Mouse (Mus musculus): ENCODE measurements at regions not wholly inside any gene's neighbourhood (a gene's known extent, or its start where the extent isn't known, plus 50 kb on each side); places are given as distances from the start of the nearest gene placed in this dataset.

DNA sequence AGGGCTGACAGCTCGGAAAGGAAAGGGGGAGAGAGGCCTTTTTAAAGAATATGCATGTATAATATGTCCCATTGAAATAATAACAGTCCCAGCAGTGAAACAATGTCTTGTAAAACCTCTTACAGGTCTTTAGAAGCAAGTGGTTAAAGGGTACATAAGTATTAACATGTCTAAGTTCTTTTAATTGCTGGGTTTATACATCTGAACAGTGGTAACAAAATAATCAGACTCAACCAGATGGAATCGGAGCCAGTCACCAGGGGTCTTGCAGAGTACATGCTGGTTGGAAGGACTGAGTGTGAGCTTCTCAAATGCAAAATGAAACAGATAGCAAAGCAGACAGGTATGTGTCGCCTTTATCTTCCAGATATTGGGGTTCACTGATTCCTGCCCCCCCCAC lies 317.3 kb downstream of the Nsun3 start:
- Histone ChIP-seq H3K4me3 (ENCODE audit: control insufficient read depth in 1 of 2, insufficient read depth in 1 of 2, low read depth in 2 of 2, low read length in 2 of 2) (no peak overlapping the region), H3K4me1 (ENCODE audit: control insufficient read depth in 1 of 2, insufficient read depth in 2 of 2, low read length in 2 of 2) (no peaks in the 10 kb centered on the region), H3K79me2 (ENCODE audit: control insufficient read depth, insufficient read depth, low read length, poor library complexity) (no peaks in the 10 kb centered on the region), H3K9me3 (replicated peaks; ENCODE audit: insufficient read depth, low read length) (no peaks in the 10 kb centered on the region), H3K9ac (ENCODE audit: control insufficient read depth, low read depth, low read length, poor library complexity, severe bottlenecking) (no peak overlapping the region), H3K27ac (ENCODE audit: control insufficient read depth, low read depth, low read length) (no peak overlapping the region), H3K36me3 (ENCODE audit: control insufficient read depth in 1 of 2, insufficient read depth in 2 of 2, low read length in 2 of 2) (no peaks in the 10 kb centered on the region), H3K27me3 (ENCODE audit: control insufficient read depth in 1 of 2, insufficient read depth in 2 of 2, low read length in 2 of 2) (no peaks in the 10 kb centered on the region)
- no peak for DNase-seq (ENCODE audit: low read depth, low spot score)
- TF ChIP-seq ZNF384 (IDR thresholded peaks at IDR 0.05; ENCODE audit: low read depth, low read length) = no peak
- TF ChIP-seq RCOR1 (IDR thresholded peaks at IDR 0.05; ENCODE audit: low read depth, low read length) = no peak
- no peak for TF ChIP-seq KAT2A (conservative IDR thresholded peaks at IDR 0.05; ENCODE audit: low read depth, low read length)
- no peak for TF ChIP-seq CHD1 (IDR thresholded peaks at IDR 0.05; ENCODE audit: low read depth, low read length)
- TF ChIP-seq MAFK (IDR thresholded peaks at IDR 0.05; ENCODE audit: borderline replicate concordance, low read depth, low read length) = no peak
- TF ChIP-seq MYC (IDR thresholded peaks at IDR 0.05; ENCODE audit: low read depth, low read length) = no peak
- no peak for TF ChIP-seq MYB (IDR thresholded peaks at IDR 0.05; ENCODE audit: low read depth, low read length)
- TF ChIP-seq GATA1 (IDR thresholded peaks at IDR 0.05; ENCODE audit: low read depth, low read length) = no peak
- no peak for TF ChIP-seq TBP (IDR thresholded peaks at IDR 0.05; ENCODE audit: low read depth, low read length)
- no peak for TF ChIP-seq JUND (IDR thresholded peaks at IDR 0.05; ENCODE audit: low read depth, low read length)
- no peak for TF ChIP-seq NELFE (IDR thresholded peaks at IDR 0.05; ENCODE audit: low read depth, low read length)

DNA sequence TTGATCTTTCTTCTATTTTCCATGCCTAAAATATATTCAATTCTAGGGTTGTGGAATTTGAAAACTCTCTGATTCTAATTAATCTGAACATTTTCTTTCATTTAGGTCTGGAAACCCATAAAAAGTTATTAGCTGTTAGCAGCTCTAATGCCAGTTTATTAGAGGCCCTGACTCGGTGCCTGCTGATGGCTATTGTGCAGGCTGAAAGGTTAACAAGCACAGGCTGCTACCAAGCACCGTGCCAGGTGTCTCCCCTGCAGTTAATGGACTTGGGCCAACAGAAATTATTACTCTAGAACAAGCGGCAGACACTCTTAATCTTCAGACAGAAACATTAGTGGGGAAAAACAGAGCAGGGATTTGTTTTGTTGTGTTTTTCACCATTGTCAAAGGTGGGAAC lies 317.8 kb downstream of the Nsun3 start:
- Histone ChIP-seq H3K4me1 (ENCODE audit: control insufficient read depth in 1 of 2, insufficient read depth in 2 of 2, low read length in 2 of 2) (no peaks in the 10 kb centered on the region), H3K9me3 (replicated peaks; ENCODE audit: insufficient read depth, low read length) (no peaks in the 10 kb centered on the region), H3K9ac (ENCODE audit: control insufficient read depth, low read depth, low read length, poor library complexity, severe bottlenecking) (no peak overlapping the region), H3K27me3 (ENCODE audit: control insufficient read depth in 1 of 2, insufficient read depth in 2 of 2, low read length in 2 of 2) (no peaks in the 10 kb centered on the region), H3K4me3 (ENCODE audit: control insufficient read depth in 1 of 2, insufficient read depth in 1 of 2, low read depth in 2 of 2, low read length in 2 of 2) (no peak overlapping the region), H3K27ac (ENCODE audit: control insufficient read depth, low read depth, low read length) (no peak overlapping the region), H3K36me3 (ENCODE audit: control insufficient read depth in 1 of 2, insufficient read depth in 2 of 2, low read length in 2 of 2) (no peaks in the 10 kb centered on the region), H3K79me2 (ENCODE audit: control insufficient read depth, insufficient read depth, low read length, poor library complexity) (no peaks in the 10 kb centered on the region)
- DNase-seq (ENCODE audit: low read depth, low spot score) = no peak
- TF ChIP-seq MYB (IDR thresholded peaks at IDR 0.05; ENCODE audit: low read depth, low read length) = no peak
- TF ChIP-seq MAFK (IDR thresholded peaks at IDR 0.05; ENCODE audit: borderline replicate concordance, low read depth, low read length) = no peak
- no peak for TF ChIP-seq ZC3H11A (IDR thresholded peaks at IDR 0.05; ENCODE audit: low read depth, low read length)

DNA sequence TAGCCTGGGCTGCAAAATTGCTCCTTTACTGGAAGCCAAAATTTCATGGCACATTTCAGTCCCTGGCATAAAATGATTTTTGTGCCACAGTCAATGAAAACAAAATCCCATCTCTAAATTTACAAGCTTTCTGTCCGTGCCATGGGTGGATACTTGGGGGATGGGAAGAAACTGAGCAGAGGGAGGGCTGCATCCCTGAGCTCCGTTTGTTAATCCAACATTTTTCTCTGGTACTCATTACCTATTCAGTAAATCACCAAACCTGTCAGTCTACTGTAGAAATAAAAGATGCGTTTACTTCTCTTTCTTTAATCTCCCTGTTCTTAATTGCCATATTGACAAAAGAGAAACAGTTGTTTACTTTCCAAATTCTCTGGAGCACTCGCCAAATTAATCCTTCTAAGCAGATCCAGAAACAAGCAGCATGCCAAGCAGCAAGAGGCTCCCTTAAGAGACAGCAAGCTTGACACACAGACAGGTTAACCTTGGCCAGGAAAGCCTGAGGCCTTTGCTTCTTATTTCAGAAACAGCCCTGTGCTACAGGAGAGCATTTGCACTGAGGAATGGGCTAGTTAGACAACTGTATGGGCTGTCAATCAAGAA lies 326.6 kb downstream of the Nsun3 start:
- Histone ChIP-seq H3K4me3 (ENCODE audit: control insufficient read depth in 1 of 2, insufficient read depth in 1 of 2, low read depth in 2 of 2, low read length in 2 of 2) (no peak overlapping the region), H3K4me1 (ENCODE audit: control insufficient read depth in 1 of 2, insufficient read depth in 2 of 2, low read length in 2 of 2) (no peaks in the 10 kb centered on the region), H3K9ac (ENCODE audit: control insufficient read depth, low read depth, low read length, poor library complexity, severe bottlenecking) (no peak overlapping the region), H3K36me3 (ENCODE audit: control insufficient read depth in 1 of 2, insufficient read depth in 2 of 2, low read length in 2 of 2) (no peaks in the 10 kb centered on the region), H3K27ac (ENCODE audit: control insufficient read depth, low read depth, low read length) (no peak overlapping the region), H3K9me3 (replicated peaks; ENCODE audit: insufficient read depth, low read length) (no peaks in the 10 kb centered on the region), H3K27me3 (ENCODE audit: control insufficient read depth in 1 of 2, insufficient read depth in 2 of 2, low read length in 2 of 2) (no peaks in the 10 kb centered on the region), H3K79me2 (ENCODE audit: control insufficient read depth, insufficient read depth, low read length, poor library complexity) (no peaks in the 10 kb centered on the region)
- no peak for DNase-seq (ENCODE audit: low read depth, low spot score)
- TF ChIP-seq ZC3H11A (IDR thresholded peaks at IDR 0.05; ENCODE audit: low read depth, low read length) (no peak), BHLHE40 (IDR thresholded peaks at IDR 0.05; ENCODE audit: borderline replicate concordance, low read depth, low read length) (no peak), TAL1 (IDR thresholded peaks at IDR 0.05; ENCODE audit: low read length) (no peak), CHD1 (IDR thresholded peaks at IDR 0.05; ENCODE audit: low read depth, low read length) (no peak), TCF12 (IDR thresholded peaks at IDR 0.05; ENCODE audit: low read depth, low read length) (no peak), ZKSCAN1 (IDR thresholded peaks at IDR 0.05; ENCODE audit: low read depth, low read length) (no peak), ZNF384 (IDR thresholded peaks at IDR 0.05; ENCODE audit: low read depth, low read length) (no peak), GABPA (IDR thresholded peaks at IDR 0.05; ENCODE audit: low read depth, low read length) (no peak), MAX (IDR thresholded peaks at IDR 0.05; ENCODE audit: low read length) (no peak), MYC (IDR thresholded peaks at IDR 0.05; ENCODE audit: low read depth, low read length) (no peak)
